Mouse (Mus musculus): ENCODE data around the gene Dusp22.

Dusp22 gene

GRCm38 (mm10) chr13:30749557-30750141, 89.8 kb downstream of the Dusp22 start:
- no peak for DNase-seq (ENCODE audit: low spot score in 2 of 2)

- no peak for DNase-seq (ENCODE audit: low spot score in 2 of 2)
Observed at GRCm38 (mm10) chr13:30750461-30751303, 90.9 kb downstream of the Dusp22 start.

- no peak for DNase-seq (ENCODE audit: low spot score in 2 of 2)
Observed at GRCm38 (mm10) chr13:30751304-30751580, 91.4 kb downstream of the Dusp22 start.

- no peak for DNase-seq (ENCODE audit: low spot score in 2 of 2)
Observed at GRCm38 (mm10) chr13:30752581-30753187, 92.9 kb downstream of the Dusp22 start.

- DNase-seq (ENCODE audit: low spot score in 2 of 2) = no peak
Observed at GRCm38 (mm10) chr13:30753441-30753840, 93.6 kb downstream of the Dusp22 start.

- no peak for DNase-seq (ENCODE audit: low spot score in 2 of 2)
Observed at GRCm38 (mm10) chr13:30754066-30754465, 94.3 kb downstream of the Dusp22 start.

GRCm38 (mm10) chr13:30754825-30755476, 95.2 kb downstream of the Dusp22 start:
- DNase-seq (ENCODE audit: low spot score in 2 of 2) = no peak

GRCm38 (mm10) chr13:30755577-30755976, 95.8 kb downstream of the Dusp22 start:
- no peak for DNase-seq (ENCODE audit: low spot score in 2 of 2)

GRCm38 (mm10) chr13:30755998-30756639, 96.3 kb downstream of the Dusp22 start:
- DNase-seq (ENCODE audit: low spot score in 2 of 2) = no peak

- DNase-seq (ENCODE audit: low spot score in 2 of 2) = no peak
Observed at GRCm38 (mm10) chr13:30757264-30757900, 97.6 kb downstream of the Dusp22 start.

GRCm38 (mm10) chr13:30758789-30759381, 99.1 kb downstream of the Dusp22 start:
- DNase-seq (ENCODE audit: low spot score in 2 of 2) = no peak

- DNase-seq (ENCODE audit: low spot score in 2 of 2) = no peak
Observed at GRCm38 (mm10) chr13:30760374-30761090, 100.7 kb downstream of the Dusp22 start.
